Mouse (Mus musculus): Measurements from ENCODE around the gene Tprgl. TPM values are rescaled to one million over a fixed set of nuclear protein-coding genes. Genes with fewer than 3 reads are reported as not detected.

The Tprgl gene
- total RNA-seq (2023) = 100 to 1,000 TPM; 179 to 184 TPM

DNA sequence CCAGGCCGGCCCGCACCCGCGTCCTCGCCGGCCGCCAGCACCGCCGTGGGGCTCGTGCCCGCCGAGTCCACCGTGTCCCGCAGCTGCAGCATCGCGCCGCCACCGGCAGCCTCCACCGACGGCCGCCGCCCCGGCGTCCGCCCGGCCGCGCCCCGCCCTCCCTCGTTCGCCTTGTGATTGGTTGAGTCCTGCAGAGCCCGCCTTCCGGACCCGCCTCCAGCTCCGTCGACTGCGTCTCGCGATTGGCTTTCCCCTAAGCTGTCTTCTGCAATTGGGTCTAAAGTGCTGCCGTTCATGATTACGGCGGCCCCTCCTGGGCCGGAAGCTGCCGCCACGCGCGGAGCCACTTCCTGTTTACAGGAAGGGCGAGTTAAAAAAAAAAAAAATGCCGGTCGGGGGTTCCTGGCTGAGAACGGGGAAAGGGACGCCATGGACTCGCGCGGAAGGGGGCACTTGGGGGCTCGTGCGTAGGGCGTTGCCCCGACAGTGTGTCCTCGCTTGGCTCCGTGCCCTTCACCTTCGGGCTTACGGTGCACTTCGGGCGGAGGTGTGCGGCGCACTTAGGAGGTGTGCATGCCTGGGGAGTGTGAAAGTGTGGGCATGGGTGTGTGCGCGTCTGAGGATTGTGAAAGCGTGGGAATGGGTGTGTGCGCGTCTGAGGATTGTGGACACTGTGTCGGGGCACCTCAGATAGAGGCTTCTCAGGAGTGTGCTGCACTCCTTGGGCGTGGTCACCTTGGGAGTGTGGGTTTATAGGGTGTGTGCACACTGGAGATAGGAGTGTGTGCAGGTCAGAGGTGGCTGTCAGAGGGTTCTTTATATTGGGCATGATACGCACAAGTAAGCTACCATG, at the start of gene Tprgl:
Gene Tprgl (minus strand): TSS at position 129 of the 853 bp plus-strand sequence.

DNA sequence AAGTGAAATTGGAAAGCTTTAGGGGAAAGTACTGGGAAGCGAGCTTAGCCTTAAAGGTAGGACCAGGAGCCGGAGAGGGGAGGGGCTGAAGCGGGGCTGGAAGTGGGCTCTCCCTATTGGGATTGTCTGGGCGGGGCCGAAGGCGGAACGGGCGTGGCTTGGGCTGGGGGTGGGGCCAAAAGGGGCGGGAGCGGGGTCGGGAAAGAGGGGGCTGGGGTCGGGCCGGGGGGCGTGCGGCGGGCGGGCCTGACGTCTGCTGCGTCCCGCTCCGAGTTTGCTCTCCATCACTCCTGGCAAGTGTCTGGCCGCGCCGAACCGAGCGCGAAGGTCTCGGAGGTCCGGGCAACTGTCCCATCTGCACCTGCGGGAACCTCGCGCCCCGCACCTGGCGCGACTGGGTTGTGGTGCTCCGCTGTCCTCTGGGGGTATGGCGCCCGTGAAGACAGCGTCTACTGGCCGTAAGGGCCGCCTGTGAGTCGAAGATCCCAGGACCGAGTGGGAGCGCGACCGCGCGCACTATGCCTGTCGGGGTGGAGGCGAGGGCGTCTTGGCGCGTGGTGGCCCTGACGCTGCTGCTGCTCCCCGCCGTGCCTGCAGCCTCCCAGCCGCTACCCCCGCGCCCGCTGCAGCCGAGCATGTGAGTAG, 10.2 kb upstream of the Tprgl start, which contains the start of gene Megf6:
Gene Megf6 (plus strand): TSS at position 225 of the 645 bp plus-strand sequence.

DNA sequence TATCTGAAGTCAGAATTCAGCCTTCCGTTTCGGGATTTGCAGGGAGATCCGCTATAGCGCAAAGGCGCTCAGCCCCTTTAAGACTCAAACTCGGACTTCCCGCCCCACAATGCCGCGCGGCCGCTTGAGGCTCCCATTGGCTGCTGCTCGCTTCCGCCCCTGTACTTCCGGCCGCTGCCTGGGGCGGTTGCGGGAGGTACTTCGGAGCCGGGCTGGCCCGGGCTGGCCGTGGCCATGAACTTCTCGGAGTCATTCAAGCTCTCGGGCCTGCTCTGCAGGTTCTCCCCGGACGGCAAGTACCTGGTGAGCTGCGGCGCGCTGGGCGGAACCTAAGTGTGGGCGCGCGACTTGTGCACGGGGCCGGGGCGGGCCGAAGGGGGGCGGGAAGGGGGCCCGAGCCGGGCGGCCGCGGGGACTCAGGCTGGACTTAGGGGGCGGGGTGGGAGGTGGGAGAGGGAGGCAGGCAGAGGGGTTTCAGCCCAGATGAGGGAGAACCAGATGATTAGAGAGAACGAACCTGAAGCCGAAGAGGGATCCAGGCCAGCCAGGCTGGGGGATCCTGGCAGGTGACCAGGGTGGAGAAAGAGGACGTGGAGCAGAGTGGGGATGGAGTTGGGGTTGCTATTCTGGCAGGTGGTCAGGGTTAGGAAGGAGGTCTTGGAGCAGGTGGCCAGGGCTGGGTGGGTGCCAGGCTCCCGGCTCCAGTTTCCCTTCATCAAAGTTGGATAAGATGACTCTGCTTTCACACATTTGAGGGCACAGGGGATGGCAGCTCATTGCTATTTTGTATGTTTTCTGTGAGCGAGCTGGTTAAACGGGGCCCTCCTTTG, 18.0 kb downstream of the Tprgl start, which contains the start of gene Wrap73:
Gene Wrap73 (plus strand): TSS at position 162 of the 830 bp plus-strand sequence.

DNA sequence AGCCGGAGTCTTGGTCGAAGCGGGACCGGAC, 20.5 kb downstream of the Tprgl start, which contains the start of gene Trp73:
Gene Trp73 (minus strand): TSS at position 27 of the 31 bp plus-strand sequence.

Other genes with a start within 250 kb of the Tprgl start
- 10 to 100 TPM; 18.9 to 24.3 TPM for gene A430005L14Rik, start 203.4 kb downstream of the Tprgl start, total RNA-seq (2023)
- 10 to 100 TPM; 30.7 to 37.0 TPM for gene Dffb, start 185.5 kb downstream of the Tprgl start, total RNA-seq (2023)
- 10 to 100 TPM; 15.6 to 21.1 TPM for gene Cep104, start 185.5 kb downstream of the Tprgl start, total RNA-seq (2023)
- gene Lrrc47, start 148.9 kb downstream of the Tprgl start, total RNA-seq (2023) = 10 to 100 TPM; 65.8 to 68.6 TPM
- gene Smim1, start 134.4 kb downstream of the Tprgl start, total RNA-seq (2023) = not detected
- not detected for gene Ccdc27, start 118.0 kb downstream of the Tprgl start, total RNA-seq (2023)
- gene Trp73, start 20.5 kb downstream of the Tprgl start, total RNA-seq (2023) = not detected
- gene Wrap73, start 18.3 kb downstream of the Tprgl start, total RNA-seq (2023) = 10 to 100 TPM; 18.6 to 21.9 TPM
- gene Megf6, start 10.1 kb upstream of the Tprgl start, total RNA-seq (2023) = under 1 TPM in 1 of 2 experiments, not detected in 1; 0.09 TPM
- gene Arhgef16, start 141.0 kb upstream of the Tprgl start, total RNA-seq (2023) = under 1 TPM; 0.20 to 0.24 TPM
- not detected for gene B230104I21Rik, start 175.5 kb upstream of the Tprgl start, total RNA-seq (2023)